Mouse (Mus musculus) embryonic facial prominence, embryonic 10.5 days (tissue): Measurements from ENCODE around the gene Phf23. TPM values are rescaled to one million over a fixed set of nuclear protein-coding genes. Genes with fewer than 3 reads are reported as not detected.
A peak's percentile ranks its signal among the peaks of the same experiment; 100 is the strongest.

Experiments
- DNase-seq: peaks from one replicate; pipeline ENCODE4 v3.0.0-alpha.2; 2017; ENCODE audit warnings: low spot score
- H3K27ac ChIP-seq: fragments of 300-500 bp; sonication (generic); replicated peaks from 2 replicates; pipeline ENCODE4 v1.5.1; 2016; ENCODE audit warnings: mild to moderate bottlenecking
- H3K27me3 ChIP-seq: fragments of 300-500 bp; sonication (generic); replicated peaks from 2 replicates; pipeline ENCODE4 v1.6.1; 2016; ENCODE audit warnings: low read depth, mild to moderate bottlenecking; ENCODE audit not compliant: poor library complexity, severe bottlenecking
- H3K36me3 ChIP-seq: fragments of 300-500 bp; sonication (generic); replicated peaks from 2 replicates; pipeline ENCODE4 v1.6.1; 2016; ENCODE audit warnings: mild to moderate bottlenecking, moderate library complexity
- H3K4me1 ChIP-seq: fragments of 300-500 bp; sonication (generic); 2 replicates; pipeline ENCODE4 v1.6.1; 2016
- H3K4me3 ChIP-seq: fragments of 300-500 bp; sonication (generic); 2 replicates; pipeline ENCODE4 v1.5.1; 2016; ENCODE audit warnings: mild to moderate bottlenecking, moderate library complexity
- H3K9me3 ChIP-seq: fragments of 300-500 bp; sonication (generic); 2 replicates; pipeline ENCODE4 v1.6.1; 2016; ENCODE audit warnings: mild to moderate bottlenecking
- WGBS: fragments of 180-500 bp; shearing (Covaris S2); methylation state at CpG from one replicate; pipeline ENCODE4 v1.1.7; 2016; 5-methylcytosine and 5-hydroxymethylcytosine counted together
- polyA plus RNA-seq: library from polyadenylated mRNA; unstranded; fragments of >200 nt; fragmentation: Nextera tagmentation; extraction: Ambion mirVana; gene quantifications from 2 replicates; pipeline ENCODE4 v1.2.1, GENCODE M21; 2016

Phf23 gene
- polyA plus RNA-seq, 1 experiment from 2014 or later: 98.3 TPM

DNA sequence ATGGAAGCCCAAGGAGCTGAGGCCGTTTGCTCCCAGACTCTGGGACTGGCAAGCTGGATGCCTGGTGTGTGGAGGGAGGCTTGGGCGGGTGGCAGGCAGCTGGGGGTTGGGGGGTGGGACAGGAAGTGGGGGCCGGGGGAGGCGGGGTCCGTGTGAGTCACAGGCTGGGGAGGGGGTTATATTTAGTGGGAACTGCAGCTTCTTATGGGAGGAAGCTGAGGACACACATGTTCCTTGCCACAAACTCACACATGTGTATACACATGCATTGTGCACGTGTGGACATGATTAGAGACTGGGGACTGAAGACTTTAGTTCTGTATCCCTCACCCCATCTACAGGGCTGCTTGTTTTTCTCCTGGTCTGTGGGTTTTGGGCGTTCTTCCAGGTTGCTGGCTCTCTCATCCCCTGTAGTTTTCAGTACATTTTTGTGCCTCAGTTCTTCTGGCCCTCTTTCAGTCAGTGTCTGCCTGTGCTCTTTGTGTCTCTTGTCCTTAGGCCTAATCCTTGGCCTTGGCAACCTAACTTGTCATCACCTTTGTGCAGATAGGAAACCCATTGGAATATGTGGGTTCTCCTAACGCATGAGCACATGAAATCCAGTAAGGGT is 24.6 kb downstream of the Phf23 start:
- WGBS: 18% methylated on average over 8 of the region's 8 CpGs
- Histone ChIP-seq H3K4me1 (peaks cover 93% of the 10 kb centered on the region), H3K27ac (peak overlapping the region; percentile 97), H3K4me3 (peak overlapping the region; percentile 86), H3K27me3 (no peaks in the 10 kb centered on the region), H3K36me3 (no peaks in the 10 kb centered on the region), H3K9me3 (no peaks in the 10 kb centered on the region)
- peak; percentile 51 for DNase-seq

DNA sequence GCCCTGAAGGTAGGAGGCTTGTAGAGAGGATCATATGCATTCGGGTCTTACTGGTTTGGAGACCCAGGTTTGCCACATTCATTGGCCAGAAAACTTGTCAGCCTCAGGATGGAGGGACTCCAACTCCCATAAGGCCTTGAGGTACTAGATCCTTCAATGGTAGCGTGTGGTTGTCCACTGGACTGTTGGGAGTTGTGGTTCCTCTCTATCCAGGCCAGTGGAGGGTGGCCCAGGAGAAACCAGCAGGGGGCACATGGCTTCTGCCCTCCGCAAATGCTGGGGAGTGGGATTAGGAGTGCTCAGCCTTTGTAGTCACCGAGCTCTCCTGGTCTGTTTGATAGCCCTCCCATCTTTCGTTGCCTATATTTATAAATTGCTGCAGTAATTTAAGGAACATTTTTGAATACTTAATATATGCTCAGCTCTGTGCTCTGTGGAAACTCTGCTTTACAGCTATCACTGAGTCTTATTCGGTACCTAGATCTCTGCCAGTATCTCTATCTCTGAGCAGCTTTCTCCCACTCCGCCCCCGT is 25.2 kb downstream of the Phf23 start:
- Histone ChIP-seq H3K27me3 (no peaks in the 10 kb centered on the region), H3K4me1 (peaks cover 92% of the 10 kb centered on the region), H3K36me3 (no peaks in the 10 kb centered on the region), H3K4me3 (peak overlapping the region; percentile 86), H3K27ac (peak overlapping the region; percentile 97), H3K9me3 (no peaks in the 10 kb centered on the region)
- WGBS: under 1% methylated on average over 8 of the region's 8 CpGs
- DNase-seq: peak; percentile 86

DNA sequence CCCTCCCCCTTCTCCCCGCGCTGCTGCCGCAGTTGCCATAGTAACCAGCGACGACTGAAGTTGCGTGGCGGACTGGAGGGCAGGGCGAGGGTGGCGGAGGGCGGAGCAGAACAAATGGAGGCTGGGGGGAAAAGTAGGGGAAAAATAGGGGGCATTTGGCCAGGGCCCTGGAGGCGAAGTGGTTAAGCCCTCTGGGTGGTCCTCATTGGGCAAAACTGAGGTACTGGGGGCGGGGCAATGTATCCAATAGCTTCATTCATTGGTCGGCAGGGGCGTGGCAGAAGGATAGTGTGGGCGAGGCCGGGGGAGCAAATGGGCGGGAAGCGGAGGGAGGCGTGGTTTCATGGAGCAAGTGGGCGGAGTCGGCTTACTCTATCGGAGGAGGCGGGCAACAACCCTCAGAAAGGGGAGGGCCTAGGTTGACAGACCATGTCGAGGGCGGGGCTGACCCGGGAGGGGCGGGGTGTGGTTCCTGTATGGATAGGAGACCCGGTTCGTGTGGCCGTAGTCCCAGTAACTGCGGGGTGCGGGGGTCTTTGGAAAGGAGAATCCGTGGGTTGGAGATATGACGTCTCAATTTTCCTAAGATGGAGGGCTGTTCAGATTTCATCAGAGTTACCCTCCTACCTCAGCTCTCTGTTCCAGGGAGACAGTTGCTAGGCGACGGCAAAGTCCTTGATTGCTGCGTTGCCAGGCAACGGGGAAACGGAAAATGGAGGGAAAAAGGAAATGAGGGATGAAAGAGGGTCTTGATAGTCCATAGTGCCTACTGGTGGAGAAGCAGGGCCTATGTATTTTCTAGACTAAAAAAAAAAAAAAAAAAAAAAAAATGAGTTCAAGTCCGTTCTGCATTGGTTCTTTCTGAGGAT is 25.9 kb downstream of the Phf23 start:
- H3K36me3 ChIP-seq: no peaks in the 10 kb centered on the region
- peak; percentile 99 for DNase-seq
- H3K4me1 ChIP-seq: peaks cover 98% of the 10 kb centered on the region
- WGBS: 2% methylated on average over 40 of the region's 40 CpGs
- H3K9me3 ChIP-seq: no peaks in the 10 kb centered on the region
- peak overlapping the region; percentile 86 for H3K4me3 ChIP-seq
- peak overlapping the region; percentile 97 for H3K27ac ChIP-seq
- H3K27me3 ChIP-seq: no peaks in the 10 kb centered on the region

DNA sequence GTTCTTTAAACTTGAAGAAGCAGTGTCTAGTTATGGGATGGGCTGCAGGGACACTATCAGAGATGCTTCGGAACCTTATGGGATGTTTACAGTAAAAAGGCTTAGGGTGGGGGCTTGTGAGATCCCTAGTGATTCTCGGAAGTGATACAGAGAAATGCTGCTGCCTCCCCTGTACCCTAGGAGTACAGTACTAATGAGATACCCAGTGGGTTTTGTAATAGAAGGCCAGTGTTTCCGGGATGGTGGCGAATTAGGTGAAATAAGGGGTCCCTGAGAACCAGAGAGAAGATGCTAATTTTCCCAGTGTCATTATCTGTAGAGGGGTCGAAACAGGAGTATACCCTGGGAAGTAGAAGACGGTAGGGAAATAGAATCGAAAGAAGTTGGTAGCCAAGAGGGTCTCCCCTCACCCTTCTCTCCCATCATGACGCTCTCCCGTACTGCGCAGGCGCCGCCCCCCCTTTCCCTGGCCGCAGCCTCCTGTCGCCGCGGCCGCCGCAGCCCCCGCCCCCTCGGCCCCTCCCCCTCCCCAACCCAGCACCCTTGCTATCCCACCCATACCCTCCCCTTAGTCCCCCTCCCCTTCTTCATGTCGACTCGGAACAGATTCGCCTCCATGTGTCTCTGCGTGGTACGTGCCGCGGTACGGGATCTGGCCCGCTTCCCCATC is 28.0 kb downstream of the Phf23 start:
- Histone ChIP-seq H3K4me3 (peak overlapping the region; percentile 58), H3K36me3 (no peaks in the 10 kb centered on the region), H3K9me3 (no peaks in the 10 kb centered on the region), H3K4me1 (peaks cover 98% of the 10 kb centered on the region), H3K27me3 (no peaks in the 10 kb centered on the region), H3K27ac (peak overlapping the region; percentile 81)
- DNase-seq: peak; percentile 84
- WGBS: 5% methylated on average over 27 of the region's 29 CpGs

DNA sequence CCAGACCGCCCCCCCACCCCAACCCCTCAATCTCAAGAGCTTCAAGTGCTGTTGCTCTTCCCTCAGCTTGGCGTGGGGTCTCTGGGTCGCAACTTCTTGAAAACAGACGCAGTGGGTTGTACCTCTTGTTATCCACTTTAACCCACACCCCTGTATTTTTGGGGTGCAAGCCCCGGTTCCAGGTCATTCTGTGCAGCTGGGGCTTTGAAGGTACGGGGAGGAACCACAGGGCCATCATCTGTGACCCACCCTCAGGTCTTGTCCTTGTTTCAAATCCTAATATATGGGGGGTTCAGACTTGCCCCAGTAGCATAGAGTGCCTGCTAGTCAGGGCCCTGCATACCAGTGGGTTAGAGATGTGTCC is 28.6 kb downstream of the Phf23 start:
- DNase-seq: no peak
- Histone ChIP-seq H3K9me3 (no peaks in the 10 kb centered on the region), H3K27me3 (no peaks in the 10 kb centered on the region), H3K36me3 (no peaks in the 10 kb centered on the region), H3K4me1 (peaks cover 98% of the 10 kb centered on the region), H3K27ac (peak overlapping the region; percentile 81), H3K4me3 (peak overlapping the region; percentile 58)
- WGBS: 13% methylated on average over 6 of the region's 6 CpGs

DNA sequence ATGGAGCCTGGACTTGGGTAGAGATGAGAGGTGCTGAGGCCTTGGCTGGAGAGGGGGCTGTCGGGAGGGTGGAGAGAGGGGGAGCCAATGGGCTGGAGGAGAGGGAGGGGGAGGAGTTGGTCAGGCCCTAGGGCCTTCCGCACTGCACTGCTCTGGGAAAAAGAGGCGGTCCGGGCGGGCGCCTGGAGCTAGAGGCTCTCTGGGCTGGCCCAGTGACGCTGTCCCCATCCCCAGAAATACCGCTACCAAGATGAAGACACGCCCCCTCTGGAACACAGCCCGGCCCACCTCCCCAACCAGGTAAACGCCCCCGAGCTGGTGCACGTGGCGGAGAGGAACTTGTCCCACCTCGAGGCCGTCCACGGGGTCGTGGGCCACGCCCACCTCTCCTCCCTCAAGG is 31.1 kb downstream of the Phf23 start:
- WGBS: under 1% methylated on average over 19 of the region's 19 CpGs
- no peaks in the 10 kb centered on the region for H3K9me3 ChIP-seq
- no peaks in the 10 kb centered on the region for H3K27me3 ChIP-seq
- H3K4me1 ChIP-seq: peaks cover 91% of the 10 kb centered on the region
- peaks cover 16% of the 10 kb centered on the region for H3K36me3 ChIP-seq
- peak overlapping the region; percentile 83 for H3K27ac ChIP-seq
- peak; percentile 83 for DNase-seq
- H3K4me3 ChIP-seq: peak overlapping the region; percentile 55

DNA sequence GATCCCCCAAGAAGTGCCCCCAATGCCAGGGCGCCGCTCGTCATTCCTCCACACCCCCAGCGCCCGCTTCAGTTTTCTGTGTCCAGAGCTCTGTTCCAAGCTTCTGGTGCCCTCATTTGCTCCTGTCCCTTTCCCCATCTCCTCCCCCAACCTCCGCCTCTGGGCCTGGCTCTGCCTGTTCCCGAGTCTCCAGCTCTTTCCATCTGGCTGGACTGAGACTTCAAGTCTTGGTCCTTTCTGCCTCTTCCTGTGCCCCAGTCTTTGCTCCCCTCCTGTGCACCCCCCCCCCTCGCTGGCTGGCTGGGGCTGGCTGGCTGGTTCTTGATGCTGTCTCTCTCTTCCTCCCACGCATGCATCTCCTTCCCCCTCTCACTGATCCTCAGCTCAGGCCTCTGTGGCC is 31.8 kb downstream of the Phf23 start:
- peak overlapping the region; percentile 83 for H3K27ac ChIP-seq
- H3K9me3 ChIP-seq: no peaks in the 10 kb centered on the region
- H3K27me3 ChIP-seq: no peaks in the 10 kb centered on the region
- DNase-seq: no peak
- H3K4me1 ChIP-seq: peaks cover 84% of the 10 kb centered on the region
- peak overlapping the region; percentile 55 for H3K4me3 ChIP-seq
- WGBS: 48% methylated on average over 9 of the region's 9 CpGs
- H3K36me3 ChIP-seq: peaks cover 23% of the 10 kb centered on the region

DNA sequence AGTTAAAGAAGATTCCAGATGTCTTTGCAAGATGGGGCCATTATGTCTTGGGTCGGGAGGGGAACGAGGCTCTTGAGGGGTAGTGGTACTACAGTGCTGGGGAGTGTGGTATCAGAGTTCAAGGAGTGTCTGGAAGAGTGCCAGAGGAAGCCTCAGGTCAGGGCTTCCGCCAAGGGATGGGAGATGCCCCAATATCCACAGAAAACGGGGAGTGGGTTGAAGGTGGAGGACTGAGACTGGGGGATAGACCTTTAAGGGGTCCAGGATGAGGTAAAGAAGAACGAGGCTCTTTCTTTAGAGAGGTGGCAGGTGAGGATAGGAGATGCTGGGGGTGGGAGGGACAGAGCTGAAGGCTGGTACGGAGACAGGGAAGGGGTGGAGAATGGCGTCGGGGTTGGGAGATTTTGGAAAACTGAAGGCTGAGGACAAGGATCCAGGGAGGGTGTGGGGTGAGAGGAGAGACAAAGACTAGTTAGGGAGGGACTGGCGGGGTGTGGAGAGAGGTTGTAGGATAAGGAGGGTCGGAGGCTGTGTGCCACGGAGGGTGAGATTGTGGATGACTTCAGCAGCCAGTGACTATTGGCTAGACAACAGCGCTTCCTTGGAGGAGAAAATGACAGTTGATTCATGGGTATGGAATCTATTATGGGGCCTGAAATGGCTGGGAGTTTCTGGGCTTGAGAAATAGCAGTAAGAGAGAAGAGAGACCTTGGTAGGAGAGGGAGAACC is 33.0 kb downstream of the Phf23 start:
- H3K9me3 ChIP-seq: no peaks in the 10 kb centered on the region
- H3K4me3 ChIP-seq: peak overlapping the region; percentile 55
- peak overlapping the region; percentile 83 for H3K27ac ChIP-seq
- H3K4me1 ChIP-seq: peaks cover 72% of the 10 kb centered on the region
- DNase-seq: no peak
- H3K27me3 ChIP-seq: no peaks in the 10 kb centered on the region
- H3K36me3 ChIP-seq: peaks cover 34% of the 10 kb centered on the region
- whole genome bisulfite sequencing: 26% methylated on average over 12 of the region's 12 CpGs

DNA sequence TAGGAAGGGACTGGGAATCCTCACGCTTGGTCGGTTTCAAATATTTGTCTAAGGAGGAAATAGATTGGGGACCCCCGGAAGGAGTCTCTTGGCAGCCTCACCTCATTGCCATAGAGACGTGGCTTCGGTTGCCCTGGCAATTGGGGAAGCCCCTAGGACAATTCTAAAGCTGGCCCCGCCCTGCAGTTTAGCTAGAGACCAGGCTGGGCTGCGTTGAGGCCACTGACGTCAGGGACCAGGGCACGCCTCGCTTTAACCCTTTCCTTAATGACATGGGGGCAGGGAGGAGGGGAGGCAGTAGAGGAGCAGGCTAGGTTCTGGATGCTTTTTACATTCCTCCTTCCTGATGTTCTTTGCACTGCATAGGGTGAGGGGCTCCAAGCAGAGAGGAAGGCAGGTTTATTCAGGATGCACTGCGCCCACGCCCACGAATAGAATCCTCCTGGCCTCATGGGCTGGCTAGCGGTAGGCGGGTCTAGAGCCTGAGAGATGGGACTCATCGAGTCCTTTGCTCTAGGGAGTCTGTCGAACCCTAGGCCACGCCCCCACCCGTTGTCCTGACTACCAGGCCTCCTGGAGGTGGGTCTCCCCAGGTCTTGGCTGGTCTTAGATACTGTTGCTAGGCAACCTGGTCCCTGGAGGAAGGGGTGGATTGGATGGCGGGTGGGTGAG is 33.7 kb downstream of the Phf23 start:
- peaks cover 40% of the 10 kb centered on the region for H3K36me3 ChIP-seq
- peak overlapping the region; percentile 83 for H3K27ac ChIP-seq
- peak overlapping the region; percentile 55 for H3K4me3 ChIP-seq
- H3K4me1 ChIP-seq: peaks cover 65% of the 10 kb centered on the region
- H3K27me3 ChIP-seq: no peaks in the 10 kb centered on the region
- under 1% methylated on average over 20 of the region's 20 CpGs for WGBS
- no peaks in the 10 kb centered on the region for H3K9me3 ChIP-seq
- DNase-seq: peak; percentile 98

DNA sequence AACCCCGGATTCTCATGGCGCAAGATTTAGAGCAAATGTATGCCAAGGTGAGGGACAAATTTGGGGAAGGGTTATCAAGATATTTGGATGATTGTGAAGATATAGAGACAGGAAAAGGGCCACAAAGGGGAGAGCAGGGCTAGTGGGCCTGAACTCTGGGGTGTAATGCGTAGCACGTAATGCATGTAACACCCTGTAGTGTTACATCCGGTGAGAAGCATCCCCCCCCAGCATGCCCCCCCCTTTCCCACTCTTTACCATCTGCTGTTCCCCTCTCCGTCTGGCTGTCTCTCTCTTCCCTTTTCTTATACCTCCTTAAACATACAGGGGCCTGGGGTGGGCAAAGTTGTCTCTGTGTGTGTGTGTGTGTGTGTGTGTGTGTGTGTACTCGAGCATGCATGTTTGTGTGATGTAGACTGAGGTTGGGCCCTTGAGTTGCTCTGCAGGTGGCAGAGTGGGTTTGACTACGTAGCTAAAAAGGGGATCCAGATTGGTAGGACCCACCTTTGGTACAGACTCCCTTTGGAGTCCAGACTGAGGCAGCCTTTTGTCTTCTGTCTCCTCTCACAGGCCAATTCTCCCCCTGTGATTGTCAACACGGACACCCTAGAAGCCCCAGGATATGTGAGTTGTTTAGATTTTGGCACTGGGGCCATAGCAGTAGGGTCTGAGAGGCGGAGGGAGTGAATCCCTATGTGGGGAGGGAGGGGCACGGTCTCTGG is 34.4 kb downstream of the Phf23 start:
- Histone ChIP-seq H3K27me3 (no peaks in the 10 kb centered on the region), H3K36me3 (peaks cover 47% of the 10 kb centered on the region), H3K27ac (peak overlapping the region; percentile 83), H3K9me3 (no peaks in the 10 kb centered on the region), H3K4me3 (peak overlapping the region; percentile 55), H3K4me1 (peaks cover 58% of the 10 kb centered on the region)
- WGBS: 45% methylated on average over 11 of the region's 11 CpGs
- no peak for DNase-seq

DNA sequence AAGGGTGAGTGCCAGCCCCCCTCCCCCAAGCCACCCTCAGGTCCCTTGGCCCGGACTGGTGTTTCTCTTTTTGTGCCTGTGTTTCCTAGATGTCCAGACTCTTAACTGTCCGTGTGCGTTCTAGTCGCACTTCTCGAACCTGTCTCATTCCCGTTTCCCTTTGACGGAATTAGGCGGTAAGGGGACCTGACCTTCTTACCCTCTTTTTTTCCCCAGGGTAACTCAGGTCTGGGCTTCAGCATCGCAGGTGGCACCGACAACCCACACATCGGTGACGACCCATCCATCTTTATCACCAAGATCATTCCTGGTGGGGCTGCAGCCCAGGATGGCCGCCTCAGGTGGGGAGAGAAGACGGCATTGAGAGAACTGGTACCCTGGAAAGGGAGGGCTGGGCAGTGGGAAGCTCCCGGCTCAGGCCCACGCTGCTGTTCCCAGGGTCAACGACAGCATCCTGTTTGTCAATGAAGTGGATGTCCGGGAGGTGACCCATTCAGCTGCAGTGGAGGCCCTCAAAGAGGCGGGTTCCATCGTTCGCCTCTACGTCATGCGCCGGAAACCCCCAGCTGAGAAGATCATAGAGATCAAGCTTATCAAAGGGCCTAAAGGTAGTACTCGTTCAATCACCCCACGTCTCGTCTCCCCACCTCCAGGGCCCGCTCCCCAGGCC is 35.2 kb downstream of the Phf23 start:
- peaks cover 51% of the 10 kb centered on the region for H3K4me1 ChIP-seq
- no peaks in the 10 kb centered on the region for H3K27me3 ChIP-seq
- WGBS: 92% methylated on average over 28 of the region's 28 CpGs
- no peak for DNase-seq
- H3K4me3 ChIP-seq: peak overlapping the region; percentile 55; the same call in 1 of the 2 replicates
- peaks cover 54% of the 10 kb centered on the region for H3K36me3 ChIP-seq
- H3K9me3 ChIP-seq: no peaks in the 10 kb centered on the region
- peak overlapping the region; percentile 83 for H3K27ac ChIP-seq
